Mouse (Mus musculus) liver, postnatal 0 days (tissue): Measurements from ENCODE around the gene 2310057M21Rik. TPM values are rescaled to one million over a fixed set of nuclear protein-coding genes. Genes with fewer than 3 reads are reported as not detected.
"Not testable (repeated sequence)": the region's sequence is repeated elsewhere in the genome, so short reads cannot be mapped to it uniquely, and the experiment has no call there.

Experiments
- ATAC-seq: fragments of 200-750 bp; cut with Nextera tagmentation; 2 replicates; pipeline ENCODE4 v1.8.0; 2017; ENCODE audit warnings: mild to moderate bottlenecking, moderate library complexity
- DNase-seq: peaks from one replicate; pipeline ENCODE4 v3.0.0-alpha.2; 2016
- H3K27ac ChIP-seq: fragments of 300-500 bp; sonication (generic); 2 replicates; pipeline ENCODE4 v1.5.1; 2014; ENCODE audit warnings: antibody characterized with exemption, moderate library complexity, mild to moderate bottlenecking, low read depth
- H3K27me3 ChIP-seq: fragments of 300-500 bp; sonication (generic); 2 replicates; pipeline ENCODE4 v1.6.1; 2014; ENCODE audit warnings: low read length, control low read depth, mixed read lengths; ENCODE audit not compliant: insufficient read depth
- H3K36me3 ChIP-seq: fragments of 300-500 bp; sonication (generic); replicated peaks from 2 replicates; pipeline ENCODE4 v1.6.1; 2014; ENCODE audit warnings: mild to moderate bottlenecking, control low read depth, low read length, moderate library complexity, mixed read lengths; ENCODE audit not compliant: insufficient read depth
- H3K4me1 ChIP-seq: fragments of 300-500 bp; sonication (generic); 2 replicates; pipeline ENCODE4 v1.6.1; 2014; ENCODE audit warnings: antibody characterized with exemption, mild to moderate bottlenecking, control low read depth; ENCODE audit not compliant: insufficient read depth
- H3K4me2 ChIP-seq: fragments of 300-500 bp; sonication (generic); 2 replicates; pipeline ENCODE4 v1.6.1; 2014; ENCODE audit warnings: low read depth, mild to moderate bottlenecking, low read length, moderate library complexity, mixed read lengths
- H3K4me3 ChIP-seq: fragments of 300-500 bp; sonication (generic); 2 replicates; pipeline ENCODE4 v1.5.1; 2014; ENCODE audit warnings: low read depth, low read length
- H3K9ac ChIP-seq: fragments of 300-500 bp; sonication (generic); replicated peaks from 2 replicates; pipeline ENCODE4 v1.6.1; 2014; ENCODE audit warnings: mild to moderate bottlenecking, moderate library complexity
- H3K9me3 ChIP-seq: fragments of 300-500 bp; sonication (generic); 2 replicates; pipeline ENCODE4 v1.6.1; 2016; ENCODE audit warnings: mild to moderate bottlenecking, control low read depth, low read length, mixed read lengths
- CTCF ChIP-seq: sonication (generic); IDR thresholded peaks from 2 replicates; pipeline ENCODE4 v1.5.1; 2016; ENCODE audit warnings: antibody characterized with exemption, low read depth
- EP300 ChIP-seq: IDR thresholded peaks from 2 replicates; pipeline ENCODE4 v1.6.1; 2016; ENCODE audit warnings: antibody characterized with exemption, low read depth, mild to moderate bottlenecking
- WGBS: fragments of 180-500 bp; shearing (Covaris S2); extraction: QIAGEN DNeasy Blood & Tissue Kit; methylation state at CpG from one replicate; pipeline ENCODE4 v1.1.7; 2014; ENCODE audit not compliant: insufficient replicate concordance; 5-methylcytosine and 5-hydroxymethylcytosine counted together
- polyA plus RNA-seq: library from polyadenylated mRNA; unstranded; fragments of >200 nt; fragmentation: Nextera tagmentation; extraction: Ambion mirVana; gene quantifications from 2 replicates; pipeline ENCODE4 v1.2.1, GENCODE M21; 2015

2310057M21Rik gene
- polyA plus RNA-seq, 1 experiment from 2014 or later: 4.7 TPM

DNA sequence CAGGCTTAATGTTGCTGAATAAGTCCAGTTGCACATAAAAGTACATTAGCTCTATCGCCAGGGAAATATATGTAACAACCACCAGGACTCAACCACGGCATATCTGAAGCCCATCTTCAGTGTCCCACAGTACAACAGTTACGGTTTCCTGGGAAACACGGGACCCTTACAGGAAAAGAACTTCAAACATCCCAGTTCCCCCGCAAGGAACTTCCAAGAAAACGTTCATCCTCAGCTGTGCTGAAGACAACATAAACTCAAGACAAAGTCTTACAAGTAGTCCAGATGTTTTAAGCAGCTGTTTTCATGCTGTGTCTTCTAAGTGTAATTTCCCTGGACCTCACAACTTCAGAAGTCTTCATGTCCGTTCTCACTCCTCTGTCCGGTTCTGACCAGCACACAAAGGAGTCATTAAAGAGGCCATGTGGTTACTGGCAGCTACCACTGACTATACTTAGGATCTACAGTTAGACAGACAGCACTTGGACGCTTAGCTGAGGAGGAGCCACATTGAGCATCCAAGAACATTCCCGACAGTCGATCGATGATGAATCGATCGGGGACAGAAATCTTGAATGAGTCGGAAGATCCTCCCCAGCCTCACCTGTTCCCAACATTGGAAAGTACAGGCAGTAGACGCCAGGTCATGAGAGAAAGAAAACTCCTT is 46.9 kb upstream of the 2310057M21Rik start:
- DNase-seq: no peak

DNA sequence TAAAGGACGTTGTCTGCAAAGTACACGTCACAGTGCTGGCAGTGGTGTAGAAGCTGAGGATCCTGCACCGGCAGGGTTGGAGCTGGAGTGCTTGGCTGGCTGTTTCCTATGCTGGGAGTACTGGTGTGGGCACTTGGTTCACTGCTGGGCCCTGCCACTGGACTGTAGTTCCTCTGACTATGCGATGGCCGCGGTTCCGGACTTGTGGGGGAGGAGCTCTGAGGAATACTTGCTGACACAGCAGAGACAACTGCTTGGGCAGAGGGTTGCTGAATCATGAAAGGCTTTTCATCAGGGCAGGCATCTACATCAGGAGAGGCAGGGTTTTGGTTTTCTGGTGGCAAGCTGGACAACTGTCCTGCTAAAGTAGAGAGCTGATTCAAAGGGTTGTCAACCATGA is 29.2 kb upstream of the 2310057M21Rik start:
- H3K27ac ChIP-seq, H3K9ac ChIP-seq, H3K4me2 ChIP-seq, ATAC-seq, H3K27me3 ChIP-seq, H3K4me1 ChIP-seq, H3K4me3 ChIP-seq, DNase-seq, H3K9me3 ChIP-seq: not testable (repeated sequence)
- WGBS: 87% methylated on average over 6 of the region's 7 CpGs
- H3K36me3 ChIP-seq: peaks cover 26% of the 10 kb centered on the region

More for the DNA sequence above, 46.9 kb upstream of the 2310057M21Rik start:
- Histone ChIP-seq H3K4me1 (peaks cover 16% of the 10 kb centered on the region), H3K9ac (peak overlapping the region; percentile 93), H3K27me3 (no peaks in the 10 kb centered on the region), H3K36me3 (no peaks in the 10 kb centered on the region), H3K4me3 (peak overlapping the region; percentile 81), H3K27ac (peak overlapping the region; percentile 76; the same call in 1 of the 2 replicates), H3K4me2 (peak overlapping the region; percentile 94), H3K9me3 (no peaks in the 10 kb centered on the region)
- no peak for ATAC-seq
- 6% methylated on average over 16 of the region's 16 CpGs for WGBS
- TF ChIP-seq CTCF: no peak
- TF ChIP-seq EP300: no peak

DNA sequence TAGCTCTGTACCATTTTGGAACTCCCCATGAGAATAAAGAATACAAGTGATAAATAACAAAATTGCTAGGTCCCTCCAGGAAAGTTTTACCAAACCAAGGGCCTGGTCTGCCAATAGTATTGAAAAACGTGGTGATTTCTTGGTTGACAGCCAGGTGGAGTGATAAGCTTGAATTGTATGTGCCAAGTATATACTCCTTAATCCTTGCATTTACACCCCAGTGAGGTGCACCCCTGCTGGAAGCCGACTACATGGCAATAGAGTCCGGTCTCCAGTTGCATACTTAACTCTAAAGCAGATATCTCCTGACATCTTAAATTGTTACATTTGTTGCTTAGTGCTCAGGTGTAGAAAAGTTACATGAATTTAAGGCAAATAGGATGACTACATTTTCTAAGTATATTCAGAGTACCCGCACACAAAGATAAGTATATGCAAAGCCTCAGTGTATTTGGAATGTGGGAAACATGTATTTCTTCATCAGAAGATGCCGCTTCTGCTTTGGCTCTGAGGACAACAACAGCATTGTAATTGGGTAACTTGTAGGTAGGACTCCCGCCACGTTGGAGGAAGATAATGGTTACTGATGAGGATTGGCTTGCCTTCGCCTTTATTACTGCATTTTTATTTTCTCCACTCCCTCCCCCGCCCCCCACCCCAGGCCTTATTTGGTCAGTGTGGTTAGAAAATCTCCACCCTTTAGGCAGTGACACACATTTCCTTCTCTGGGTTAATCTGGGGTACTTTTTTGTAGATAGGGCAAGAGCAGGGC is 9.5 kb upstream of the 2310057M21Rik start:
- peak overlapping the region; percentile 75 for H3K4me3 ChIP-seq
- WGBS: 47% methylated on average over 9 of the region's 9 CpGs
- ATAC-seq: no peak
- DNase-seq: no peak
- no peaks in the 10 kb centered on the region for H3K27me3 ChIP-seq
- peak overlapping the region; percentile 91 for H3K4me2 ChIP-seq
- H3K27ac ChIP-seq: no peak overlapping the region
- H3K36me3 ChIP-seq: no peaks in the 10 kb centered on the region
- H3K4me1 ChIP-seq: peaks cover 16% of the 10 kb centered on the region
- no peaks in the 10 kb centered on the region for H3K9me3 ChIP-seq
- H3K9ac ChIP-seq: peak overlapping the region; percentile 84; the same call in 1 of the 2 replicates
- TF ChIP-seq EP300: no peak
- 0 out of 2 replicates have a peak, but pooled peaks have one; percentile 11 for TF ChIP-seq CTCF

DNA sequence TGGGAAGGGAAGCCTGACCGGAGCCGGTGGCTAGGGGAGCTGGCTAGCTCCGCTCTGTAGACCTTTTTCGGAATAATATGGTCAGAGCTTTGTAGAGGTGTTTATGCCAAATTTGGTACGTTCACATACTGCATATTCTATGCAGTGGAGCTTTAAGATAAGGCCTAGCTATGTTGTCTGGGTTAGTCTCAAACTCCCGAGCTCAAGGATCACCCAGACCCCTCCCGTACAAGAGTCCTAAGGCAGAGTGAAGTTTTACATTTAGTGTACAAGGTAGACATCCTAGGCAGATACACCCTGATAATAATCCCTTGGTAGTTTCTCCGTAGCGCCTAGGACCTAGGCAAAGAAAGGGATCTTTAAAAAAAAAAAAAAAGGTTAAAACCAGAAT is 8.9 kb upstream of the 2310057M21Rik start:
- Histone ChIP-seq H3K4me3 (peak overlapping the region; percentile 75), H3K36me3 (no peaks in the 10 kb centered on the region), H3K4me1 (peaks cover 16% of the 10 kb centered on the region), H3K9ac (peak overlapping the region; percentile 84), H3K9me3 (no peaks in the 10 kb centered on the region), H3K27me3 (no peaks in the 10 kb centered on the region), H3K4me2 (peak overlapping the region; percentile 91), H3K27ac (peak overlapping the region; percentile 90)
- ATAC-seq (no peak), DNase-seq (no peak)
- TF ChIP-seq EP300 (no peak), CTCF (no peak)
- WGBS: 8% methylated on average over 9 of the region's 9 CpGs

DNA sequence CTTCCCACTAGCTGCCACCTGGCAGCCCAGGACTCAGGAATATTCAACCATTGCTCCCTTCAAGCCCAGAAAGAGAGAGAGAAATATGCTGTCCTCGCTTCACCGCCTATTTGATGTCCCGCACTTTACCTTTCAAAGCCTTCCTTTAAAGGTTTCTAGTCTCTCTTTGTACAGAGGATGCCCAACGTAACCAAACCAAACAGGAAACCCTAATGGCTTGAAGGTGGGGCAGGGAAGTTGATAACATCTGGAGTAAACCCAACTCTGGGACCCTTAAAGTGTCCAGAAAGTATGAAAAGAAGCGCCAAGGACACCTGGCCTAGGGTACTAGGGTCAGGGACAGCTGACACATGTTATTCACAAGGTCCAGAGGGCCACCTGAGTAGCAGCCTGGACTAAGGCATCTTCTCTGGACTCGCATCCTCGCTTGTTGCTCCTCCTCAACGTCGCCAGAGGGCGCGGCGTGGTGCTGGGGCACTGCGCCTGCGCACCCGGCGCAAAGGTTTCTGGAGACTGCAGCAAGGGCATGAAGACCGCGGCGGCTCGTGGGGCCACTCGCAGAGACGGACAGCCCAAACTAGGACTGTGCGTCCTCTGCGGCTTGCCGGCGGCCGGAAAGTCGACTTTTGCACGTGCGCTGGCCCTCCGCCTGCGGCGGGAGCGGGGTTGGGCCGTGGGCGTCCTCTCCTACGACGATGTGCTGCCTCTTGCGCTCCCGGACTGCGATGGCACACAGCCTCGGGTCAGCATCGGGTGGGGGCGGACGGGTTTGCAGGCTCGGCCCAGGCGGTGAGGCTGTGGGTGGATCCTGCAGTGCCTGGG is 8.3 kb upstream of the 2310057M21Rik start, which contains the start of gene Pstk:
Gene Pstk (plus strand): TSS at position 494 of the 822 bp plus-strand sequence.
- H3K36me3 ChIP-seq: no peaks in the 10 kb centered on the region
- WGBS: 4% methylated on average over 47 of the region's 47 CpGs
- peak; percentile 90 for DNase-seq
- peak within 1 kb of the TSS; percentile 84 for H3K9ac ChIP-seq
- H3K27ac ChIP-seq: peak within 1 kb of the TSS; percentile 90
- H3K4me3 ChIP-seq: peak within 1 kb of the TSS; percentile 75
- H3K4me1 ChIP-seq: peaks cover 16% of the 10 kb centered on the region
- no peak for TF ChIP-seq EP300
- peak; percentile 96 for TF ChIP-seq CTCF
- no peaks in the 10 kb centered on the region for H3K27me3 ChIP-seq
- ATAC-seq: peak; percentile 95
- no peaks in the 10 kb centered on the region for H3K9me3 ChIP-seq
- H3K4me2 ChIP-seq: peak within 1 kb of the TSS; percentile 91

DNA sequence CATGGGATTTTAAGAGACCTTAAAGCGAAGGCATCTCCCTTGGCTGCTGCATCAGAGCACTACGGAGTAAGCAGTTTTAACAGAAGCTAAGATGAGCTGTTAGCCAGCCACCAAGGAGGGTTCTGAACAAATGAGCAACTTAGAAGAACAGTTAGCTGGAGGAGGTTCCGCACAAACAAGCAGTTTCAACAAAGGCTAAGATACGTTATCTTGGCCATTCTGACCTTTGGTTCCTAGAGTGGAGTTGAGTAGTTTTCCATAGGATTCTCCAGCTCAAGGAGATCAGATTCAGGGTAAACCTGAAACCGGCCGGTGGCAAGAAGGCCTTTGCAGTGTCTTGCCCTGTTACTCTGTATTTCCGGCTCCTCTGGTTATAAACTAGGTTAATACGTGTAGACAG is 1.6 kb upstream of the 2310057M21Rik start:
- no peaks in the 10 kb centered on the region for H3K27me3 ChIP-seq
- H3K9me3 ChIP-seq: no peaks in the 10 kb centered on the region
- H3K4me2 ChIP-seq: no peak overlapping the region
- H3K36me3 ChIP-seq: peaks cover 3% of the 10 kb centered on the region; the same call in 1 of the 2 replicates
- H3K27ac ChIP-seq: no peak overlapping the region
- no peak for DNase-seq
- no peak overlapping the region for H3K9ac ChIP-seq
- ATAC-seq: no peak
- TF ChIP-seq CTCF (no peak), EP300 (no peak)
- no peak overlapping the region for H3K4me3 ChIP-seq
- WGBS: 83% methylated on average over 8 of the region's 8 CpGs
- peaks cover 11% of the 10 kb centered on the region for H3K4me1 ChIP-seq
